Mouse (Mus musculus): ENCODE data around the gene Smim13.

DNA sequence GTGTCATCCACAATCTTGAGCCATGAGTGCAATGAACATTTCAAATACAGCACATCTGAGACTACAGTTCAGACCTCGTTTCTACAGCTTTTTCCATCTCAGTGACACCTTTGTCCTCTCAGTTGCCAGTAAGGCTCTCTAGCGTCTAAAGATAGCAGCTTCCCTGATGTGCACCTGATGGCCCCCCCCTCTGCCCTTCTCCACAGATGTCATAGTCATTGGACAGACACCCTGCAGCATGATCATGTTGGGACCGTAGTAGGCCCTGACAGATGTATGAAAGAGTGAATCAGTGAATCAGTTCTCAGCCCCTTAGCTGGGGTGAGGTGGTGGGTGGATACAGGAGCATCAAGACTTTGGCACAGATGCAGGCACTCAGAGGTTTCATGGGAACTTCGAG, 8.2 kb downstream of the Smim13 start:
- TF ChIP-seq CHD2 (IDR thresholded peaks at IDR 0.05; ENCODE audit: low read depth, low read length) (no peak), ZC3H11A (IDR thresholded peaks at IDR 0.05; ENCODE audit: borderline replicate concordance, low read depth, low read length) (no peak), ZNF384 (IDR thresholded peaks at IDR 0.05; ENCODE audit: low read depth, low read length) (no peak), HCFC1 (IDR thresholded peaks at IDR 0.05; ENCODE audit: borderline replicate concordance, insufficient read depth, low read length) (no peak), MAFK (IDR thresholded peaks at IDR 0.05; ENCODE audit: insufficient read depth, low read depth, low read length) (no peak)
